Mouse (Mus musculus) midbrain, embryonic 11.5 days (tissue): ENCODE measurements around the gene Lrp1. TPM values are rescaled to one million over a fixed set of nuclear protein-coding genes. Genes with fewer than 3 reads are reported as not detected.

ENCODE experiments used
- ATAC-seq: fragments of 200-750 bp; cut with Nextera tagmentation; 2 replicates; pipeline ENCODE4 v1.8.0; 2017; ENCODE audit warnings: moderate TSS enrichment, moderate library complexity; ENCODE audit not compliant: low FRiP score
- DNase-seq: peaks from one replicate; pipeline ENCODE4 v3.0.0; 2015; ENCODE audit warnings: low spot score; ENCODE audit errors: missing footprints
- H3K27ac ChIP-seq: fragments of 300-500 bp; sonication (generic); 2 replicates; pipeline ENCODE4 v1.5.1; 2014; ENCODE audit warnings: low read depth, low read length
- H3K27me3 ChIP-seq: fragments of 300-500 bp; sonication (generic); 2 replicates; pipeline ENCODE4 v1.6.1; 2014; ENCODE audit warnings: mild to moderate bottlenecking, low read length, moderate library complexity, mixed read lengths; ENCODE audit not compliant: control insufficient read depth, insufficient read depth
- H3K36me3 ChIP-seq: fragments of 300-500 bp; sonication (generic); 2 replicates; pipeline ENCODE4 v1.6.1; 2014; ENCODE audit warnings: mild to moderate bottlenecking, low read length, moderate library complexity, mixed read lengths; ENCODE audit not compliant: control insufficient read depth, insufficient read depth
- H3K4me1 ChIP-seq: fragments of 300-500 bp; sonication (generic); 2 replicates; pipeline ENCODE4 v1.6.1; 2014; ENCODE audit warnings: low read length; ENCODE audit not compliant: control insufficient read depth, insufficient read depth
- H3K4me2 ChIP-seq: fragments of 300-500 bp; sonication (generic); 2 replicates; pipeline ENCODE4 v1.6.1; 2014; ENCODE audit warnings: mild to moderate bottlenecking, moderate library complexity
- H3K4me3 ChIP-seq: fragments of 300-500 bp; sonication (generic); 2 replicates; pipeline ENCODE4 v1.5.1; 2014; ENCODE audit warnings: low read depth, low read length
- H3K9ac ChIP-seq: fragments of 300-500 bp; sonication (generic); 2 replicates; pipeline ENCODE4 v1.6.1; 2014; ENCODE audit warnings: low read length
- H3K9me3 ChIP-seq: fragments of 300-500 bp; sonication (generic); 2 replicates; pipeline ENCODE4 v1.6.1; 2016; ENCODE audit warnings: low read length; ENCODE audit not compliant: control insufficient read depth
- WGBS: fragments of 180-500 bp; shearing (Covaris S2); extraction: QIAGEN DNeasy Blood & Tissue Kit; methylation state at CpG from one replicate; pipeline ENCODE4 v1.1.7; 2014; 5-methylcytosine and 5-hydroxymethylcytosine counted together
- polyA plus RNA-seq: library from polyadenylated mRNA; unstranded; fragments of >200 nt; fragmentation: Nextera tagmentation; extraction: Ambion mirVana; gene quantifications from 2 replicates; pipeline ENCODE4 v1.2.1, GENCODE M21; 2014

Lrp1 gene
- polyA plus RNA-seq, 1 experiment from 2014 or later: 58.8 TPM

DNA sequence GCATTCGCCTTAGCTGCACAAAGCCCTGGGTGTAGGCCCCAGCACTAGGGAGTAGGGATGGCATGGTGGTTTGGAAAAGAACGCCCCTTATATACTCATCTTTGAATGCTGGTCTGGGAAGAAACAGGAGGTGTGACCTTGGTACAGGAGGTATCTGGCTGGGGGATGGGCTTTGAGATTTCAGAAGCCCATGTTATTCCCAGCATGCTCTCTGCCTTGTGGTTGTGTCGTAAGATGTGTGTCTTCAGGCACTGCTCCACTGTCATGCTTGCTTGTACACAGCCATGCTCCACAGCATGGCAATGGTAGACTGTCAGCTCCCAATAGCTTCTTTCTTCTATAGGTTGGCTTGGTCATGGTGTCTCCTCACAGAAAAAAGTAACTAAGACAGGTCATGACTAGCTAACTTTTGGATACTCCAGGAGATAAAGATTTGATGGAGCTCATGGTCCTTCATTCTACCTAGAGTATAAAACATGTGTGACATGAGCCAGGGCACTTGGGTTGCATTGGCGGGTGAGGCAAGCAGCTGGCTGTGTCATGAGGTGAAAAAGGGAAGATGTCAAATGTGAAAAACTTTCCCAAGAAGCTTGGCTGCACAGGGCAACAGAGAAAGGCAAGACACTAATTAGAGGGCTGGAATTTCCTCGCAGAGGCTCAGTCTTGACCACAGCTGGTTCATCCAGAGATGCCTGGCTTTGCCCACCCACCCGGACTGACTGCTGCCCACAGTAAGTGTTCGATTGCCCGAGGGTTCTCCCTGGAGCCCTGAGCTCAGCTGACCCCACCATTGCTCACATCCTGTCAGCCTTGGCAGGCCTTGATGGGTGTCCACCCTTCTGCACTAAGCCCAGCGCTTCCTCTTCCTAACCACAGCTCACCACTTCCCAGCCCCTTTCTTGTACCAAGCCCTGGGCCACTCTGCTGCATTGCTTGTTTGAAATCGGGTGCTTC, 10.6 kb upstream of the Lrp1 start:
- H3K36me3 ChIP-seq: no peaks in the 10 kb centered on the region
- DNase-seq: no peak
- no peak overlapping the region for H3K4me2 ChIP-seq
- H3K9ac ChIP-seq: no peak overlapping the region
- H3K4me3 ChIP-seq: no peak overlapping the region
- H3K9me3 ChIP-seq: no peaks in the 10 kb centered on the region
- ATAC-seq: no peak
- no peaks in the 10 kb centered on the region for H3K4me1 ChIP-seq
- no peaks in the 10 kb centered on the region for H3K27me3 ChIP-seq
- WGBS: 88% methylated on average over 10 of the region's 10 CpGs
- no peak overlapping the region for H3K27ac ChIP-seq

GRCm38 (mm10) chr10:127626433-127626832, 5.5 kb upstream of the Lrp1 start:
- Histone ChIP-seq H3K9me3 (no peaks in the 10 kb centered on the region), H3K27me3 (no peaks in the 10 kb centered on the region), H3K36me3 (no peaks in the 10 kb centered on the region), H3K4me3 (no peak overlapping the region), H3K4me2 (no peak overlapping the region), H3K27ac (no peak overlapping the region), H3K4me1 (peaks cover 7% of the 10 kb centered on the region), H3K9ac (no peak overlapping the region)
- WGBS: 85% methylated on average over 3 of the region's 3 CpGs
- no peak for ATAC-seq
- DNase-seq: no peak

DNA sequence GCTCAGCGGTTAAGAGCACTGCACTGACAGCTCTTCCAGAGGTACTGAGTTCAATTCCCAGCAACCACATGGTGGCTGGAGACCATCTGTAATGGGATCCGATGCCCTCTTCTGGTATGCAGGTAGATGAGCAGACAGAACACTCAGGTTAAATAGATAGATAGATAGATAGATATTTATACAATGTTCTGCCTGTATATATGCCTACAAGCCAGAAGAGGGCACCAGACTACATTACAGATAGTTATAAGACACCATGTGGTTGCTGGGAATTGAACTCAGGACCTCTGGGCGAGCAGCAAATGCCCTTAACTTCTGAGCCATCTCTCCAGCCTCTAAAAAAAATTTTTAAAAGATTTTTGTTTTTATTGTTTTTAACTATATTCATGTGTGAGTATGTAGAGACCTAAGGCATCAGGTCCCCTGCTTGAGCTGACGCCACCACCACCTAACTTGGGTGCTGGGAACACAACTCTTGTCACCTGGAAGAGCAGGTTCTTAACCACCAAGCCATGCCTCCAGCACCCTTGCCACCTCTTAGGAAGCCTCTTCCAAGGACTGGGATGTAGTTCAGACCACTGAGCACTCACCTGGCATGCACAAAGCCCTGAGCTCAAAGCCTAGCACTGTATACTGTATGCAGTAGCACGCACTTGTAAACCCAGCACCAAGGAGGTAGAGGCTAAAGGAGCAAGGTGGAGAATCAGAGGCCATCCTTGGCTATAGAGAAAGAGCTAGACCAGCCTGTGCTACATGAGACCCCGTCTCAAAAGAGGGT, 2.7 kb upstream of the Lrp1 start:
- DNase-seq: no peak
- Histone ChIP-seq H3K4me2 (no peak overlapping the region), H3K27ac (no peak overlapping the region), H3K27me3 (no peaks in the 10 kb centered on the region), H3K4me1 (peaks cover 19% of the 10 kb centered on the region), H3K4me3 (no peak overlapping the region), H3K9ac (no peak overlapping the region), H3K36me3 (no peaks in the 10 kb centered on the region), H3K9me3 (no peaks in the 10 kb centered on the region)
- WGBS: 91% methylated on average over 6 of the region's 6 CpGs
- ATAC-seq: no peak

- H3K36me3 ChIP-seq: no peaks in the 10 kb centered on the region
- WGBS: 64% methylated on average over 4 of the region's 4 CpGs
- peaks cover 21% of the 10 kb centered on the region for H3K4me1 ChIP-seq
- H3K9ac ChIP-seq: no peak overlapping the region
- H3K9me3 ChIP-seq: no peaks in the 10 kb centered on the region
- DNase-seq (no peak), ATAC-seq (no peak)
- H3K4me2 ChIP-seq: peak overlapping the region; percentile 92
- no peaks in the 10 kb centered on the region for H3K27me3 ChIP-seq
- H3K27ac ChIP-seq: no peak overlapping the region
- no peak overlapping the region for H3K4me3 ChIP-seq
These were observed 1.7 kb upstream of the Lrp1 start for GRCm38 (mm10) chr10:127622661-127623060.

DNA sequence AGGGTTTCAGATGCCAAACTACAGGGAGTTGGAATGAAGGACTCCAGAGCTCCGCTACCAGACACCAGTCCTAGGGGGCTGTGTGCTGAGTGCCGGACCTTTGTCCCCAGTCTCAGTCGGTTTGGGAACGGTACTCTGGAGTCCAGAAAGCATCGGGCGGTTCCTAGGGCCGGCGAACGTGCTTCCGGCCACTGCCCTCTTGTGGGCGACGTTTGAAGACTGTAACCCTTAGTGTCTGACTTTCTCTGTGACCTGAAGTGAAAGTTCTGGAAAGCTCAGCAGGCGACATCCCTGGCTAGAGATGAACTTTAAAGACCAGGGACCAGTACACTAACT, 1.1 kb upstream of the Lrp1 start:
- H3K9me3 ChIP-seq: no peaks in the 10 kb centered on the region

GRCm38 (mm10) chr10:127621191-127622056, 476 bp upstream of the Lrp1 start:
- DNase-seq (peak; percentile 99), ATAC-seq (peak; percentile 81)
- peak overlapping the region; percentile 92 for H3K4me2 ChIP-seq
- H3K27me3 ChIP-seq: no peaks in the 10 kb centered on the region
- under 1% methylated on average over 32 of the region's 39 CpGs for WGBS
- no peaks in the 10 kb centered on the region for H3K36me3 ChIP-seq
- peak overlapping the region; percentile 90 for H3K27ac ChIP-seq
- peaks cover 33% of the 10 kb centered on the region for H3K4me1 ChIP-seq
- H3K9ac ChIP-seq: peak overlapping the region; percentile 82
- H3K4me3 ChIP-seq: peak overlapping the region; percentile 50
- no peaks in the 10 kb centered on the region for H3K9me3 ChIP-seq

More for the DNA sequence above, 1.1 kb upstream of the Lrp1 start:
- DNase-seq (no peak), ATAC-seq (peak; percentile 13; the same call in 1 of the 2 replicates)
- H3K27me3 ChIP-seq: no peaks in the 10 kb centered on the region
- no peaks in the 10 kb centered on the region for H3K36me3 ChIP-seq
- H3K4me3 ChIP-seq: peak overlapping the region; percentile 50
- 1% methylated on average over 13 of the region's 13 CpGs for WGBS
- peaks cover 27% of the 10 kb centered on the region for H3K4me1 ChIP-seq
- H3K4me2 ChIP-seq: peak overlapping the region; percentile 92
- H3K27ac ChIP-seq: peak overlapping the region; percentile 90
- peak overlapping the region; percentile 82 for H3K9ac ChIP-seq

DNA sequence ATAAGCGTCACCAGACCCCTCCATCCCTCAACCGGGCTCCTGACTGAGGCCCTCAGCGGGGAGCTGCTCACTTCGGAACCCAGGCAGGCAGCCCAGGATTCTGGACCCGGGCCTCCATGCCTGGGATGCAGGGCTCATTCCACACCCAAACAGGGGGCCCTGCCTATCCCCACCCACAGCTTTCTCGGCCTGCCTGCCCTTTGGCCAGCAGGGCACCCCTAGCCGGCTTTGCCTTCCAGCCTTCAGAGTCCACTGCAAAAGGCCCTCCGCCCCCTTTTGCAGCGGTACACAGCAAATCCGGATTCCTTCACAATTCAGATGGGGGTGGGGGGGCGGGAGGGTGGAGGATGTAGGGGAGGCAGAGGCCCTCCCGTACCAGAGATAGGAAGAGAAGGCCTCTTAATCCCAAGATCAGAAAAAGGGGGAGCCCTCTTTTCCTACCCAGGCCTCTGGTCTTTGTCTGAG, 975 bp downstream of the Lrp1 start:
- peak overlapping the region; percentile 50 for H3K4me3 ChIP-seq
- WGBS: 1% methylated on average over 12 of the region's 12 CpGs
- peak overlapping the region; percentile 69 for H3K27ac ChIP-seq
- no peaks in the 10 kb centered on the region for H3K36me3 ChIP-seq
- peaks cover 46% of the 10 kb centered on the region for H3K4me1 ChIP-seq
- ATAC-seq (no peak; the same call in 1 of the 2 replicates), DNase-seq (peak; percentile 95)
- H3K9ac ChIP-seq: peak overlapping the region; percentile 72
- H3K9me3 ChIP-seq: no peaks in the 10 kb centered on the region
- no peaks in the 10 kb centered on the region for H3K27me3 ChIP-seq
- peak overlapping the region; percentile 92 for H3K4me2 ChIP-seq

- ATAC-seq: no peak
- peak overlapping the region; percentile 50 for H3K4me3 ChIP-seq
- H3K9me3 ChIP-seq: no peaks in the 10 kb centered on the region
- peak overlapping the region; percentile 92 for H3K4me2 ChIP-seq
- H3K27me3 ChIP-seq: no peaks in the 10 kb centered on the region
- no peak for DNase-seq
- peak overlapping the region; percentile 72 for H3K9ac ChIP-seq
- 20% methylated on average over 8 of the region's 8 CpGs for WGBS
- no peaks in the 10 kb centered on the region for H3K36me3 ChIP-seq
- peaks cover 53% of the 10 kb centered on the region for H3K4me1 ChIP-seq
- no peak overlapping the region for H3K27ac ChIP-seq
These were observed 1.7 kb downstream of the Lrp1 start for GRCm38 (mm10) chr10:127619119-127619721.
